Mouse (Mus musculus): ENCODE results near the gene Klc4. TPM values are rescaled to one million over a fixed set of nuclear protein-coding genes. Genes with fewer than 3 reads are reported as not detected.

Gene Klc4
- total and polyA plus RNA-seq, 3 experiments = 5.4 to 9.5 TPM; not detected in 1

DNA sequence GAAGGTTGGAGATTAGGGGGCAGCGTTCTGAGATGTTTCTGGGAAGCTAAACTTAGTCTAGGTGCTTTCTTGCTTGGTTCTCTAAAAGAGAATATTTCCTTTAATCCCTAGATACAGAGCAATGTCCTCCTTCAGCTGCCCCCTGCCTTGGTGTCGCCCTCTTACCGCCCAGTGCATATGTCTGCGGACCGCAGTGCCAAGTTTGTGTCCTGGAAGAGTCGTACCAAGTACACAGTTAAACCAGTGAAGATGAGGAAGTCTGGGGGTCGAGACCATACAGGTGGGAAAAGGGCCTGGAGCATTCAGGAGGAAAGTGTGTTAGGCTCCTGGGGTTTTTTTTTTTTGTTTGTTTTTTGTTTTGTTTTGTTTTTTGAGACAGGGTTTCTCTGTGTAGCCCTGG is 1.5 kb upstream of the Klc4 start:
- no peak overlapping the region for H3K9ac ChIP-seq (ENCODE audit: control insufficient read depth, low read depth, low read length, poor library complexity, severe bottlenecking)
- H3K27me3 ChIP-seq (ENCODE audit: control insufficient read depth in 1 of 2, insufficient read depth in 2 of 2, low read length in 2 of 2) = no peaks in the 10 kb centered on the region
- H3K4me1 ChIP-seq (ENCODE audit: control insufficient read depth in 1 of 2, insufficient read depth in 2 of 2, low read length in 2 of 2) = peaks cover 6 to 16% of the 10 kb centered on the region in 2 experiments; a peak in 3 of 4 replicates
- TF ChIP-seq BHLHE40 (IDR thresholded peaks at IDR 0.05; ENCODE audit: borderline replicate concordance, low read depth, low read length) (no peak), POLR2A (IDR thresholded peaks at IDR 0.05; ENCODE audit: control insufficient read depth in 1 of 2, insufficient read depth in 1 of 2, low read depth in 1 of 2, low read length in 2 of 2, poor library complexity in 1 of 2) (0 out of 4 replicates have a peak, but pooled peaks of 1 of the 2 experiments have one; percentile 5)
- no peaks in the 10 kb centered on the region for H3K9me3 ChIP-seq (replicated peaks; ENCODE audit: insufficient read depth, low read length)
- H3K79me2 ChIP-seq (ENCODE audit: control insufficient read depth, insufficient read depth, low read length, poor library complexity) = peaks cover 16% of the 10 kb centered on the region
- H3K36me3 ChIP-seq (ENCODE audit: control insufficient read depth in 1 of 2, insufficient read depth in 2 of 2, low read length in 2 of 2) = peaks cover 0 to 7% of the 10 kb centered on the region in 2 experiments; a peak in 2 of 4 replicates
- H3K27ac ChIP-seq (ENCODE audit: control insufficient read depth, low read depth, low read length) = no peak overlapping the region
- no peak overlapping the region for H3K4me3 ChIP-seq (ENCODE audit: control insufficient read depth in 1 of 2, insufficient read depth in 1 of 2, low read depth in 2 of 2, low read length in 2 of 2)
- DNase-seq (ENCODE audit: low read depth, low spot score) = no peak

DNA sequence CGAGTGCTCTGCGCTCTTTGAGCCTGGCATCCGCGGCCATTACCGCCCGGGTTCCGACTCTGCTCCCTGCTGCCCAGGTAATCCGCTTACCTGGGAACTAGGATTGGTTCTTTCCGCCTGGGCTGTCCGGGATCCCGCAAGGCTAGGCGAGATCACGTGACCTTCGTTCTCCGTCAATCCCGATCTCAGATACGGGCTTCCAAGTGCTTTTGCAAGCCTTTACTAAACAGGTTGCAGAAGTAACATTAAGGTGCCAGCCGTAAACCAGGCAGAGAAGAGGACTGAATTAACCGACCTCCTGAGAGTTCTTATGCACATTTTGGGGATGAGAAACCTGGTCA is 470 bp upstream of the Klc4 start:
- Histone ChIP-seq H3K27ac (ENCODE audit: control insufficient read depth, low read depth, low read length) (peak overlapping the region; percentile 73), H3K36me3 (ENCODE audit: control insufficient read depth in 1 of 2, insufficient read depth in 2 of 2, low read length in 2 of 2) (peaks cover 0 to 7% of the 10 kb centered on the region in 2 experiments; a peak in 2 of 4 replicates), H3K4me1 (ENCODE audit: control insufficient read depth in 1 of 2, insufficient read depth in 2 of 2, low read length in 2 of 2) (peaks cover 5 to 12% of the 10 kb centered on the region in 2 experiments; a peak in 3 of 4 replicates), H3K4me3 (ENCODE audit: control insufficient read depth in 1 of 2, insufficient read depth in 1 of 2, low read depth in 2 of 2, low read length in 2 of 2) (peak overlapping the region; percentile 88 to 98), H3K79me2 (ENCODE audit: control insufficient read depth, insufficient read depth, low read length, poor library complexity) (peaks cover 14% of the 10 kb centered on the region), H3K27me3 (ENCODE audit: control insufficient read depth in 1 of 2, insufficient read depth in 2 of 2, low read length in 2 of 2) (no peaks in the 10 kb centered on the region), H3K9me3 (replicated peaks; ENCODE audit: insufficient read depth, low read length) (no peaks in the 10 kb centered on the region), H3K9ac (ENCODE audit: control insufficient read depth, low read depth, low read length, poor library complexity, severe bottlenecking) (peak overlapping the region; percentile 96)
- TF ChIP-seq ETS1 (IDR thresholded peaks at IDR 0.05; ENCODE audit: low read depth, low read length) = no peak
- TF ChIP-seq TAL1 (IDR thresholded peaks at IDR 0.05; ENCODE audit: low read length) = no peak
- TF ChIP-seq MXI1 (IDR thresholded peaks at IDR 0.05; ENCODE audit: low read depth, low read length) = peak; percentile 77
- TF ChIP-seq SIN3A (IDR thresholded peaks at IDR 0.05; ENCODE audit: low read length) = peak; percentile 65; the same call in 1 of the 2 replicates
- peak in 1 of 2 experiments; percentile 96; a peak in 2 of 4 replicates for TF ChIP-seq POLR2A (IDR thresholded peaks at IDR 0.05; ENCODE audit: control insufficient read depth in 1 of 2, insufficient read depth in 1 of 2, low read depth in 1 of 2, low read length in 2 of 2, poor library complexity in 1 of 2)
- TF ChIP-seq USF2 (IDR thresholded peaks at IDR 0.05; ENCODE audit: borderline replicate concordance in 1 of 2, insufficient read depth in 1 of 2, low read depth in 1 of 2, low read length in 2 of 2) = peak; percentile 80 to 83
- 0 out of 2 replicates have a peak, but pooled peaks have one; percentile 6 for TF ChIP-seq CHD2 (IDR thresholded peaks at IDR 0.05; ENCODE audit: low read length)
- TF ChIP-seq RAD21 (IDR thresholded peaks at IDR 0.05; ENCODE audit: low read depth, low read length) = no peak
- peak; percentile 82 for TF ChIP-seq BHLHE40 (IDR thresholded peaks at IDR 0.05; ENCODE audit: borderline replicate concordance, low read depth, low read length)
- TF ChIP-seq MYC (IDR thresholded peaks at IDR 0.05; ENCODE audit: low read depth, low read length) = peak; percentile 87
- TF ChIP-seq TBP (IDR thresholded peaks at IDR 0.05; ENCODE audit: low read depth, low read length) = 0 out of 2 replicates have a peak, but pooled peaks have one; percentile 27
- peak; percentile 61; the same call in 1 of the 2 replicates for TF ChIP-seq MAX (IDR thresholded peaks at IDR 0.05; ENCODE audit: low read length)
- peak; percentile 89 for TF ChIP-seq USF1 (IDR thresholded peaks at IDR 0.05; ENCODE audit: low read depth, low read length)
- no peak for TF ChIP-seq SMC3 (IDR thresholded peaks at IDR 0.05; ENCODE audit: low read depth, low read length)
- no peak for DNase-seq (ENCODE audit: low read depth, low spot score)
